Mouse (Mus musculus) lung, postnatal 10 days (tissue): ENCODE data around the gene Fgr.
A peak's percentile ranks its signal among the peaks of the same experiment; 100 is the strongest.

ENCODE experiments used
- DNase-seq: peaks from one replicate; pipeline ENCODE4 v3.0.0; 2021

Gene Fgr

DNA sequence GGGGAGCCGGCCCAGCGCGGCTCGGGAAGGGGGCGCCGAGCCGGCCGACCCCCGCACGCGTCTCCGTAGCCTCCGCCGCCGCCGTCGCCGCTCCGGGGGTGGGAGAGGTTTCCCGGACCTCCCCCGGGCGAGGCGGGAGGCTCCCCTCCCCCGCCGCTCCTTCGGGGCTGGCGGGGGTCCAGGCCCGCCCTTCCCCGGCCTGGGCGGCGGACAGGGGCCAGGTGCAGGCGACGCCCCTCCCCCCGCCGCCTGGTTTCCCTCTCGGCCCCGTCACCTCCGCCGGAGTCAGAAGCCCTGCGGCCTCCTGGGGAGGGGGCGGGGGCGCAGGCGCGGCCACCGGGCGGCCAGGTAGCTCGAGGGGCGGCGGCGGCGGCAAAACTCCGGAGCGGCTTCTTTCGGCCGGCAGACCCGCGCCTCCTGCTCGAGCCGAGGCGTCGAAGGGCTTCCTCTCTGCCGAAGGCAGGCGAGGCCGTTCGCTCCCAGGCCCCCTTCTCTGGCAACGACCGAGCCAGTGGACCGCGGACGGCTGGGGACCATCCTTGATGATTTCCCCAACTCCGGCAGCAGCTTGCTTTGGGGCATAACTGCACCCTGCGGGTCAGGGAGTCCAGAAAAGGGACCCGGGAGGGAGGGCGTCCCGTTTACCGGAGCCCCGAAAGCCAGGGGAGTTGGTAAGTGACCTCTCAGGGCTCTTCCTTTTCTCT, 65.4 kb downstream of the Fgr start:
- peak; percentile 59 for DNase-seq

- DNase-seq: no peak
These were observed 65.9 kb downstream of the Fgr start for GRCm38 (mm10) chr4:133039832-133040231.

DNA sequence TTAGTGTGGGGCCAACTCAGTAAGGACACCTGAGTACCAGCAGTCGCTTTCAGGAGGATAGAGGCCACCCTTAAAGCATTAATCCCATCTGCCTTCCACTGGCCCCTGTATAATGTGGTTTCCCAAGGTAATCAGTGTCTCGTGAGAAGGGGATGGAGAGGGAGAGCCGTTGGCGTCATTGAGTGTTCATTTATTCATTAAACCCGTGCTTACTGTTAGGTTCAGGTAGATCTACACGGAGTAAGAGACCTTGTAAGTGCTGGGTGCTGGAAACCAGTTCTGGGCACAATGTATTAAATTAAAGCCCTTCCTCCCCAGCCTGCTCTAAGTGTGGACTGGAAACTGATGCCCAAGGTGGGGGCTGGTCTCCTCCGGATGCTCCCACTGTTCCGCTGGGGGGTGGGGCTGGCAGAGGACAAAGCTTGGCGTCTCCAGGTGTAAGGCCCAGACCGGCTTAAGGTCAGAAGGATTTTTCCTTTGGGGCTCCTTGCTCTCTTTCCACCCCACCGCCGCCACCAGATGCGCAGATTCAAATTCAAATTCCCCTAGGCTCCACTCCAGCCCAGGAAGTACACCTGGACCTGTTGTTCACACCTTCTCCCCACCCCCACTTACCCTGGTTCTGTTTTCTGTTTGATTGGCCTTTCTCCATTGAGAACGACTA, 66.5 kb downstream of the Fgr start:
- no peak for DNase-seq

DNA sequence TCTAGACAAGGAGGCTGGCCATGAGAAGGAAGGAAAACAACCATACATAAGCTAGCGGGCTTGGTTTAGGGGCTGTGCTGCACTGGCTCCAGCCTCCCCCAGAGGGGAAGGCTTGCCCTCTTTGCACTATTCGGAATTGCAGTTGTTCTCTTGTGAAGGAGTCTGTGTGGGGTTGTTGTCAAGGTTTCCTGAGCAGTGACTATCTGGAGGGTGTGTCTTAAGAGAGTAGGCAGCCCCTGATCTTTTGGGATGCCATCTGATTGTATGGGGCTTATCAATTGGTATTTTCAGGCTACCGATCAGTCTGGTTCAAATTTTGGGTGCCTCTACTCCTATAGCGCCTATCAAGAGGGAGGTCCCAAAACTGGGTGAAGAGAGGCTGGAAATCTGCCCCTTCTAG, 68.3 kb downstream of the Fgr start:
- no peak for DNase-seq

- DNase-seq: peak; percentile 66
These were observed 69.0 kb downstream of the Fgr start for GRCm38 (mm10) chr4:133042651-133043635.

GRCm38 (mm10) chr4:133043798-133044646, 70.1 kb downstream of the Fgr start:
- DNase-seq: peak; percentile 50

DNA sequence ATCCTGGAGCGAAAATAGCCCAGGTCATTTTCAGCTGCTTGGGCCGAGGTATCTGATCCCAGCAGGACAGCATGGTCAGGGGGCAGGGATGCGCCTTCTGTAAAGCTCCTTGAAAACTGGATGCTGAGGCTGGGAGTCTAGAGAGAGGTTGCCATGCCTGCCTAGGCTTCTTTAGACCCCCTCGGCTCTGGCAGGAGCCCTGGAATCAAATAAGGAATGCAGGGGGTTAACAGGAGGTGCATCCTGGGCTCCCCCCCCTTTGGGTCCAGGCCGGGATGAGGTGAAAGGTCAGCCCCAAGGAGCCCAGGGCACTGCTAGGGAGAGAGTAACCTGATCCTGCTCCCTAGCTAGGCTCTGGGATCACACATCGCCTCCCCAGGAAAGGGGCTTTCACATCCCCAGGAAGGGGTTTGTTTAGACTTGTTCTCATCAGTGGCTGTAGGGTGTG, 70.8 kb downstream of the Fgr start:
- no peak for DNase-seq

DNA sequence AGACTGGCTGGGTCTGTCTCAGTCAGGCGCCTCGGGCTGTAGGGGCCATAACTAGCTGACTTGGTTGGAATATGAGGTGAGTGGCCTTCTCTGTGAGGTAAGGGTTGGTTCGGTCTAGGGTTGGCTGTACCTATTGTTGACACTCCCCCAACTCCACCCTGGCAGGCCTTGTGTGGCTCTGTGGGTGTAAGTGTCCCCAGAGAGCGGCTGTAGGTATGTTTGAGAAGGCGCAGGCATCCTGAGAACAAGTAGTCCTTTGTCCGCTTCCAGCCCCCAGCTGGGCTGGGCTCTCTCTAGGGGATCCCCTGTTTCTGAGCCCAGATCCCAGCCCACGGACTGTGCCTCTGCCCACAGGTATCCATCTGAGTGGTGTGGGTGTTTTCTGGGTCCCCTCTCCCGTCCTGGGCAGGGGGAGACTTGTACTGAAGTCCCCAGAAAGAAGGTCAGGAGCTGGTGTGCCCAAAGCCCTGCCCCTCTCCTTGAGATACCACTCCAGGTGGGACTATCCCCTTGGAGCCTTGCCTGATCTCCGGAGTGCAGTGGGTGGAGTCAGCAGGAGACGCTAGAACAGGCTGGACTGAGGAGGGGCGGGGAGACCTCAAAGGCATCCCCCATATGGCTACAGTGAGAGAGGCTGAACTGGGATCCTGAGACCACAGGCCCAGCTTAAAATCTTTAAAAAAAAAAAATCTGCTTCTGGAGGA, 72.0 kb downstream of the Fgr start:
- DNase-seq: peak; percentile 76

- DNase-seq: no peak
These were observed 72.9 kb downstream of the Fgr start for GRCm38 (mm10) chr4:133046691-133047352.

GRCm38 (mm10) chr4:133047353-133048105, 73.6 kb downstream of the Fgr start:
- no peak for DNase-seq

GRCm38 (mm10) chr4:133049071-133049920, 75.4 kb downstream of the Fgr start:
- DNase-seq: no peak

GRCm38 (mm10) chr4:133050196-133050836, 76.4 kb downstream of the Fgr start:
- DNase-seq: no peak

DNA sequence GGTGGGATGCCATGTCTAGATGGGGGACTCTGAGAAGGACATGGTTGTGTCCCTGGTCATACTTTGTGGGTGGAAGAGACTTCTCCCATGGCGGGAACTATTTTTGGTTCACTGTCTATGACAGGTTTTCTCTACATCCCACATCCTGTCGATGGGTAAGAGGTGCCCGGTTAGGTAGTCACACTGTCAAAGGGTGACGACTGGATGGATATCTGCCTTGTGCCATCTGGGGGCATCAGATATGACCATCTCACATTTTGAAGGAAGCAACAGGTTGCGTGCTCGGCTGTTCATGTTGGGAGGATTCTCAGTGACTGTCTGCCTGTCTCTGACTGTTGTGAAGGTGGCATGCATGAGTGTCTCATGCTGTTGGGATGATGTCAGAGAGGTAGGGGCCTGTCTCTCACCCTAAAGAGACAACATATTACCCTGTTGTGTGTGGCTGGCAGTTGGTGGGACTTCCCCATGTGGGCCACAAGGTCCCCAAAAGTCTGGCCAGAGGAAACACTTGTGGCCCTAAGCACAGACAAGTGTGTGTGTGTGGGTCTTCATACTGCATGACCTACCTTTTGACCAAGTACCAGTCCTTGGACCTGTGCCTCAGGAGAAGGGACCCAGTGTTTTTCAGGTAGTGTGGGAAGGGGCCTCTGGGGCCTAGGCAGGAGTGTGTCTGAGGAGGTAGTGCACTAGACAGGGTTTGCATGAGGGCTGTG, 77.1 kb downstream of the Fgr start:
- DNase-seq: no peak

- DNase-seq: no peak
These were observed 77.6 kb downstream of the Fgr start for GRCm38 (mm10) chr4:133051550-133051865.
